Mouse (Mus musculus) frontal cortex, postnatal 25 days (tissue): Measurements from ENCODE around the gene Lsm4.

Experiments
- DNase-seq, 2 experiments: peaks; one replicate each; pipeline ENCODE4 v3.0.0; 2022; ENCODE audit warnings: low spot score in 2 of 2

Gene Lsm4

GRCm38 (mm10) chr8:70673079-70673856 lies at the start of gene Lsm4:
TSS of gene Lsm4 (plus strand) at chr8:70673248.
- DNase-seq: peak; percentile 99

GRCm38 (mm10) chr8:70625104-70625503 lies 47.9 kb upstream of the Lsm4 start:
- no peak for DNase-seq

GRCm38 (mm10) chr8:70627041-70627440 lies 46.0 kb upstream of the Lsm4 start:
- no peak for DNase-seq

- no peak for DNase-seq
Observed at GRCm38 (mm10) chr8:70628986-70629490, 44.0 kb upstream of the Lsm4 start.

- peak; percentile 93 for DNase-seq
Observed at GRCm38 (mm10) chr8:70629574-70630531, 43.2 kb upstream of the Lsm4 start.

- DNase-seq: no peak
Observed at GRCm38 (mm10) chr8:70630532-70631381, 42.3 kb upstream of the Lsm4 start.

GRCm38 (mm10) chr8:70631436-70631835 lies 41.6 kb upstream of the Lsm4 start:
- DNase-seq: no peak

- no peak for DNase-seq
Observed at GRCm38 (mm10) chr8:70632346-70632892, 40.6 kb upstream of the Lsm4 start, which contains the start of gene Gdf15. TSS of gene Gdf15 (minus strand) at chr8:70632456.

GRCm38 (mm10) chr8:70634066-70634465 lies 39.0 kb upstream of the Lsm4 start:
- no peak for DNase-seq

- DNase-seq: no peak
Observed at GRCm38 (mm10) chr8:70635527-70635926, 37.5 kb upstream of the Lsm4 start.

- no peak for DNase-seq
Observed at GRCm38 (mm10) chr8:70636838-70637237, 36.2 kb upstream of the Lsm4 start.

GRCm38 (mm10) chr8:70638752-70639151 lies 34.3 kb upstream of the Lsm4 start:
- DNase-seq: no peak

- DNase-seq: no peak
Observed at GRCm38 (mm10) chr8:70643019-70643418, 30.0 kb upstream of the Lsm4 start.

GRCm38 (mm10) chr8:70644065-70644464 lies 29.0 kb upstream of the Lsm4 start:
- no peak for DNase-seq

GRCm38 (mm10) chr8:70645501-70646224 lies 27.4 kb upstream of the Lsm4 start:
- no peak for DNase-seq

- no peak for DNase-seq
Observed at GRCm38 (mm10) chr8:70646369-70646768, 26.7 kb upstream of the Lsm4 start.

- DNase-seq: no peak
Observed at GRCm38 (mm10) chr8:70646775-70647174, 26.3 kb upstream of the Lsm4 start.

GRCm38 (mm10) chr8:70647343-70648163 lies 25.5 kb upstream of the Lsm4 start:
- no peak for DNase-seq

GRCm38 (mm10) chr8:70648164-70648442 lies 24.9 kb upstream of the Lsm4 start:
- no peak for DNase-seq

- DNase-seq: no peak
Observed at GRCm38 (mm10) chr8:70648921-70649320, 24.1 kb upstream of the Lsm4 start.
